Mouse (Mus musculus): ENCODE data around the gene Sfswap. TPM values are rescaled to one million over a fixed set of nuclear protein-coding genes. Genes with fewer than 3 reads are reported as not detected.
"Not testable (repeated sequence)": the region's sequence is repeated elsewhere in the genome, so short reads cannot be mapped to it uniquely, and the experiment has no call there.

Sfswap gene
- 10 to 100 TPM; 32.4 to 47.0 TPM for total RNA-seq (2021)
- long read RNA-seq, experiment 1, transcript Sfswap-201 (18 exons, 3,313 nt) = major isoform, 8 of 21 reads
- long read RNA-seq, experiment 1, partial matches to known transcripts = 5 of 21 reads
- long read RNA-seq, experiment 1, other reads (novel, unspliced or antisense) = 4 of 21 reads
- long read RNA-seq, experiment 2, transcript Sfswap-201 (18 exons, 3,313 nt) = major isoform, 5 of 14 reads
- long read RNA-seq, experiment 2, partial matches to known transcripts = 3 of 14 reads
- long read RNA-seq, experiment 2, other reads (novel, unspliced or antisense) = 5 of 14 reads

DNA sequence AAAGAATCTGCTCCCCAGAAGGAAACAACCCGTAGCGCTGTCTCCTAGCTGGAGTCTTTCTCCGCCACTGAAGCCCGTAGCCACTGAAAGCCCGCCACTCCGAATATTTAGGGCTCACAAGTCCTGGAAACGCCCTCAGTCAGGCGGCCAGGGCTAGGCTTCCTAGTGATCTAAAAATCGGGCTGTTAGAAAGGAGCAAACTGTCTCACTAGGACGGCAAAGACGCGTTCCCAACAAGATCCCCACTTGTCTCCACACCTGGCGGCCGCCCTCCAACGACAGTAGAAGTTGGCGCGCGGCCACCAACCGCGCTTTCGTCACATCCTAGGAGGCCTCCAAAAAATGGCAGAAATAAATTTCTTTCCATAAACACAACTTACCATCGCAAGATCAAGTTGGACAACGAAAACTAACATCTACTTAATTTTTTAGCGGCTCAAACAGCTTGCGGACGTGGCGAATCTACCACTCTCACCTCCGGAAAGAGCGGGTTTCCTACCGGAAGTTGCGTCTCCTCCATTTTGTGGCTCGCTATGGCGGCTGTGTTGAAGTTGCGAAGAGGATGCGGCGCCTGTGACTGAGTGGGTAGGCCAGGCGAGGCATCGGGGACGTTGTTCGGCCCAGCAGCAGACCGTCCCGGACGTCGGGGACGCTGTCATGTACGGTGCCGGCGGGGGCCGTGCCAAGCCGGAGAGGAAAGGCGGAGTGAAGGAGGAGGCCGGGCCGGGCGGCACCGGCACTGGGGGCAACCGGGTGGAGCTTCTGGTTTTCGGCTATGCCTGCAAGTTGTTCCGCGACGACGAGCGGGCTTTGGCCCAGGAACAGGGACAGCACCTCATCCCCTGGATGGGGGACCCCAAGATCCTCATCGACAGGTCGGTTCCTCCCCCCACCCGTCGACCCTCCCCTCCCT is at the start of gene Sfswap:
Gene Sfswap, plus strand, starts transcription at position 500 of the 913 bp plus-strand sequence.
- DNase-seq = peak; percentile 68

DNA sequence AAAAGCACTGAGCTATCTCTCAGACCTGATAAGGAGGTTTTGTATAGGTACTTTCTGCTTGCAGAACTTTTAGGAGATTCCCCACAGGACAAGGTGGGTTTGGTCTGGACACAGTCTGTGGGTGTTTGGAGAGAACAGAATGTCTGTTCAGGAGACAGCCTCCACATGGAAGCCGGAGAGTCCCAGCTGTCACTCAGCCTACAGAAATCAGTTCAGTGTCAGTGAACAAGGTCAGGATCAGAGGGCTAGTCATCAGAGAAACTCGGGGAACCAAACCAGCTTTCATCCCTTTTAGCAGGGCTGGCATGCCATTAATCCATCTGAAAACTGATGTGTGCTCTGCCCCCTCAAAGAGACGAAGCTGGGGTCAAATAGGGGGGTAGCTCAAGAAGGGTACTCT is 48.5 kb upstream of the Sfswap start:
- DNase-seq = no peak

DNA sequence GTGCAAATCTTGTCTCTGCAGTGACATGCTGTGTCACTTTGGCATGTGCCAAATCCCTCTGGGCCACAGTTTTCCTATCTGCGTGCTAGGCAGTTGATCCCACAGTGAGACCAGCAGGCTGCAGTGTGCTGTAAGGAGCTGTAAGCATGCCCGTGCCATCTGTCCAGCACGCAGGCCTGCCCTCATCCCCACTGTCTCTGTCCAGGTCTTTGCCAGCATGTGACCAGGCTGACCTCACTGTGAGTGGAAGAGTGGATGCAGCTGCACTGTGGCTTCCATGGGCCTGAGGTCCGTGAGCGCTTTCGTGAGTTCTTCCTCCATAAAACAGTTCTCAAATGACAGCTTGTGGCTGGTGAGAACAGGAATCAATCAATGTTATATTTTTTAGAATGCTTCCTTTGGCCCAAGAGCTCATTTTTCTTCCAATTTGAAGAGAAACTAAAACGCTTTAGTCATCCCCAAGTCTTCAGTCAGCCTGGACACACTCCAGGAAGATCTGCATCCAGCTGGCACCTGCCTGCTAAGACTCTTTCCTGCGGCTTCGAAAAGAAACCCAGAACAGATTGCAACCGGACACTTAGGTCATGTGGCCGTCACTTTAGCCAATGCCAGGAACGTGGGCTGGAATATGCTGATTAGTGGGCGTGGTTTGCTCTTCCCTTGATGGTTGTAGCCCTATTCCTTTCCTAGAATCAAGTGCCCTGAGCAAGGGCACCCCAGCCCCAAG is 46.1 kb upstream of the Sfswap start:
- DNase-seq = peak; percentile 81

DNA sequence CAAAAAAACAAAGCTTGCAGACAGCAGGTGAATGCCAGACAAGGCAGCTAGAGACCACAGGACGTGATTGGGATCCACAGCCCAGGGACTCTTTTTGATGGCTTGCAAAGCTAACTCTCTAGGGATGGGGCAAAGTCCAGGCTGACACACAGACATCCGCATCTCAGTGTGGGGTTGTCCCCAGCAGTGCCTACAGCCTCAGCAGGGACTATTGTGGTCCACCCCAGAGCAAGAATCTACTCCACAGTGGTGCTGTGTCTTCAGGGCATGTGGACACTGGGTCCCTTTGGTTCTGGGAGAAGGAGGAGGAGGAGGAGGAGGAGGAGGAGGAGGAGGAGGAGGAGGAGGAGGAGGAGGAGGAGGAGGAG is 45.5 kb upstream of the Sfswap start:
- no peak for DNase-seq

DNA sequence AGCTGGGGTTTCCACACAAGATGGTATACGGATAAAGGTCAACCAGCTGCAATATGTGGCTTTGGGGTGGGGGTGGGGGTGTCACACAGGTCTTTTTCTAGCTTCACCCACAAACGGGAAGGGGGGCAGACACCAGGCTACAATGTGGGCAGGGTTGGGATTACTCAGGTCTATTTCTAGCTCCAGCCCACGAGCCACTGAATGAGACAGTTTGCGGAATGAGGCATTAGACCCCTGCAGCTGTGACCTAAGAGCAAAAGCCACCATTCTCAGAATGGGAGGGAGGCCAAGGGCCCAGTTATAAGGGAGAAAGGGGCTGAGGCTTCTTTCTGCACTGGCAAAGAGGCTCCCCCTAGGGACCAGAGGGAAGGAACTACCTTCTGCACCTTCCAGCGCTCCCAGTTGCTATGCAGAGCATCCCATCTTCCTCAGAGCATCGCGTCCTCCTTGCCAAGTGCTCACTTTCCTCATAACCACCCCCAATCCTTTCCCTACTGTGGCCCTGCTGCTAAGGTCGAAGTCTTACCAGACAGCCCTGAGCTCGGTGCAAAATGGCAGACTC is 44.4 kb upstream of the Sfswap start:
- DNase-seq = no peak

DNA sequence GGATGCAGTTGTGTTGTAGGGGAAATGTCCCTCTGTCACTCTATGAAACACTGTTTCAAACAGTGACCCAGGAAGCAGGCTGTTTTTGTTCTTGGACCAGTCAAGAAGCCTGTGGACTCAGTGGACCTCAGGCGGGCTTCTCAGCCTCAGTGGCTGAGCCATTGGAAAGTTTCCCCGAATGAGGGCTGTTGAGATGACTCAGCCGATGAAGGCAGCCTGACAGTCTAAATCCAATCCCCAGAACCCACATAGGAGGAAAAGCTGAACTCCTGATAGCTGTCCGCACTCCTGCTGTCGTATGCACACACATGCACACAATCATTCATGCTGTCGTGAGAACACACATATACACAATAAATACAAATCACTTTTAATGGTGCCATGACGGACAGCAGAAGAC is 42.9 kb upstream of the Sfswap start:
- DNase-seq = no peak

DNA sequence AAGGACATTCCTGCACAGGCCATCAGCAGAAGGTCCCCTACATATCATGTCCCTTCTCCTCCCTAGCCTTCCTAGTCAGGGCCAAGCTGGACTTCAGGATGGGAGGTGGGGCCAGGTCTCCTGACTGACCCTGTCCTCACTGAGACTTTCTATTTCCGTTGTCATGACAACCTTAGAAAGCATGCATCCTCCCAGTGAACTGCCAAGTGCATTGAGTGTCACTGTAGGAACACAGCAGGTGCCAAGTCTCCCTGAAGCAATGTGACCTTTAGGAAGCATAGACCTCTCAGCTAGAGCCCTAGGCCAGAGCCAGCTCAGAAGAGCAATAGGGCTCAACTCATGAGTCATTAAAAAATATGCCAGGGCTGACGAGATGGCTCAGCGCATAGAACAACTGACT is 42.5 kb upstream of the Sfswap start:
- no peak for DNase-seq

DNA sequence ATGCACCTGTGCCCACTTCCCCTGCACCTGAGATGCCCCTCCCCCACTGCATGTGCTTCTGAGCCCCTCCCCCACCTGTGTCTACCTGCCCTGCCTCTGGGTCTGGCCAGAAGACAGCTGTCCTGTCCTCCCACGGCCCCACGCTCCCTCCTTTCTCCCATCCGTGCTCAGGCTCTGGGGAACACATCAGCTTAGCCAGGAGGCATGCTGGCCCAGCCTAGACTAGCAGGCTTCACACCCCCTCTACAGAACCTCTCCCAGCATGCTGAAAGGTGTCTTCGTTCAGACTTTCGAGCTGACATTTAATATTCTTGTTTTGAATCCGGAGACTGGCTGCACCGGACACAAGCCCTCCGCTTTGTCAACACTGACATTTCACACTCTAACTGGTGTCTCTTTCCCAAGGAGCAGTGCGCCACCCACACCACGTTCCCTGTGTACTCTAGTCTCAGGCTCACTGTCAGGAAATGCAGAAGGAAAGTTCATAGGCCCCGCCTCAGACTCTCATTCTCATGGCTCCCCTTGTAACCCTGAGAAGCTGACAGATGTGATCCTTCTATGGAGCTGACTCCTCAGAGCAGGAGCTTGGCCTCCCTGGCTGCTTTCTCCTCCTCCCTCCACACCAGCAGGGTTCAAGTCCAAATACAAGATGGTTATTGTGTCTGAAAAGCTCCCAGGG is 40.1 kb upstream of the Sfswap start:
- no peak for DNase-seq

DNA sequence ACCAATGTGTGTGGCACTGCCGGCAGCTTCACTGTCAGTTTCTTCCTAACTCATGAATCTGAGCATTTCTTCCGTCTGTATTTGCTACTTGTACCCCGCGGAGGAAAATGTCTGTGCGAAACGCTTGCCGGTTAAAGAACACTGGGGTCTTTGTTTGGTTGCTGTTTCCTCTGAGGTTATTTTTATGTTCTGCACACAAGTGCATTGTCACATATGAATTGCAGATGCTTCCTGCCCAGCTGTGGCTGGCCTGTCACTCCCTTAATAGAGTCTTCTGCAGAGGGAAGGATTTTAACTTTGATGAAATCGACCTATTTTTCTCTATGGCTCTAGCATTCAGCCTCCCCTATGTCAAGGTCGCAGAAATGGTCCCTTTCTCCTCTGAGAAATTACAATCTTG is 37.4 kb upstream of the Sfswap start:
- not testable (repeated sequence) for DNase-seq

DNA sequence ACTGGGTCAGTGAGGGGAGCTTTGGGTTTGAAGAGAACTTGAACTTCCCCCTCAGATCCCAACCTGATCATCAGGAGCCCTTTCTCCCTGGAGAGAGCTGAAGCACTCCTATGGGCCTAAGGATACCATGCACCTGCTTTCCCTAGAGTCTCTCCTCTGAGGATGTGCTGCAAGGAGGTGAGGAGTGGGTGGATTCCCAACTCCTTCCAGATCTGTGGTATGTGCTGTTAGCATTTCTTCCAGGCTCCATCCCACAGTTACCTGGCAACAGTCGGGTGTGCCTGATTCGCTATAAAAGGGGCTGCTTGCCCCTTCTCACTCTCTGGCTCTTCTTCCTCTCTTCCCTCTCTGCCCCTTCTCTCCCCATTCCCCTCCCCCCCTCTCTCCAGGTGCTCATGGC is 35.2 kb upstream of the Sfswap start:
- DNase-seq = no peak

DNA sequence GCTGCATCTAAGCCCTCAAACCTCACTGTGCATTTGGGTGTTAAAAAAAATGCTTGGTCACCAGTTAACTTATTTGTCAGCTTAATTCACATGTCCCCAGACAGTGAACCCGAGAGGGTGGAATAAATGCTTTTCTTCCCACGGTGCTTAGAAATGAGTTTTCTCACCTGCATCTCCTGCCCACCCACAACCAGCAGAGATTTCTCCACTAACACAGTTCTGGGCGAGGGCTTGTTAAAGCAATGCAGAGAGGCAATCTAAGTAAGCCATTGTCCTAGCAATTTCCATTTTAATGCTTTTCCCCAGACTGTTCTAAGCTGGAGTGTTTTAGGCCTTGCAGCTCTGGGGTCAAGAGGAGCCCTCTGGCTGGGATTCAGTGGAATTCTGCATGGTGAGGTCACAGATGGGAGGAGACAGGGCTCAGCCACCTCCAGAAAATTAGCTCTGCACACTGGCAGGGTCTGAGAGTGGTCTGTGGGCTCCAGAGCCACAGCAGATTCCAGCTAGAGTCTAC is 25.4 kb upstream of the Sfswap start:
- no peak for DNase-seq

DNA sequence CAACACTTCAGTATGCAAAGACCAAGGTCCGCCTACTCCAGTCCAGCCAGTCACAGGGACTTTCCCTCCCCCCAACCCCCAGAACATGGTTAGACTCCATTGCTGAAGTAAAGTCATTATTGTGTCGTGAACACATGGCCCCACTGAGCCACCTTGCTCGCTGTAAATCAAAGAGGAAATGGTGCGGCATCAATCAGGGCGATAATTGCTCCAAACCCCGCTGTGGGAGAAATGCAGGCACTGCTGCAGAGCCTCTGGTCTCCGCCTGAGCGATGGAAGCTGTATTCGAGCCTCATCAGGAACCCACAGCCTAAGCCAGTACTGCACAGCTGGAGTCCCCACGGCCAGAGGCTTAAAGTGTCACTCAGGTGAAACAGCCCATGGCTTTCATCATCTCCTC is 11.1 kb upstream of the Sfswap start:
- no peak for DNase-seq

DNA sequence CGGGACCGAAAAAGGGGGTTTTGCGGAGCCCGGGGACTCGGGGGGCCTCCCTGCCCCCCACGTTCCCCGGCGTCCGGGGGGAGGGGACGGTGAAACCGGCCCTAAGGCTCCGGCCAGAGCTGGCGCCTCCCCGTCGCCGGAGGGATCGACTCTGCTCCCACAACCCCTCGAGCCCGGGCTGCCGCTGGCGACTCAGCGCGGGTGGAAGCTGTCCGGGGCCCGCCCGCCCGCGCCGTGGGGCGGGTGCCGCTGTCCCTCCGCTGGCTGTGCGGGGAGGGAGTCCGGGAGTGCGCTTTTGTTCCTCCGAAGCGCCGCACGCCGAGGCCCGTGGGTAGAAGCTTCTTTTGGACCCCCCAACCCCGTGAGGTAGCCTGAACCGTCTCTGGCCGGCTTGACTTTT is 650 bp downstream of the Sfswap start:
- DNase-seq = peak; percentile 29

DNA sequence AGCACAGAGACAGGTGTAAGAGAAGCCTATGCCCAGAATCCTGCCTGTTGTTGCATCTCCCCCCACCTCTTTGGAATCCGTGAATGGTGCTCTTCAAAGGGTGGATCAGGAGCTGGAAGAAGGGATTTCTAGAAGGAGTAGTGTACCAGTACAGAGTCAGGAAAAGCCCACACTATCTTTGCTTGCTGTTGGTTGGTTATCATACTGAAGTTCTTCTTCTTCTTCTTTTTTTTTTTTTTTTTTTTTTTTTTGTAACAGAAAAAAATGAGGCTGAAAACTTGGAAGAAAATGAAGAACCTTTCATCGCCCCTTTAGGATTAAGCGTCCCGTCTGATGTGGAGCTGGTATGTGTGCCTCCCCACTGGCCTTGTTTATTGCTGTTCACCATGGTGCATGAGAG is 5.9 kb downstream of the Sfswap start:
- DNase-seq = no peak

DNA sequence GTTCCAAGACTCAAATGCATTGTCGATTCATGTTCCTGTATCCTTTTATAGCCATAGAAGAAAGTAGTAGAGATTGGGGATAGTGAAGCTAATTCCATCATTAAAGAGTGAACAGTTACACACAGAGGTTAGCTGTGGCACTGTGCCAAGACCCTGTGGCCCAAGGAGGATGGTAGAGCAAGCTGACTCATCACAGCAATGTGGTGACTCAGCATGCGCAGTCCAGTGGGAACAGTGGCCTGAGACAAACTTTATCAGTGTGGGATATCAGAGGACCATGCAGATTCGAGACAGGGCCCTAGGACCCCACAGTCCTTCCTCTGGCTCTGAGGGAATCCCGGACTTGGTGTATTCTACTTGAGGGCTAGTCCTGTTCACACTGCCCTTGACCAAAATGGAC is 17.2 kb downstream of the Sfswap start:
- no peak for DNase-seq

DNA sequence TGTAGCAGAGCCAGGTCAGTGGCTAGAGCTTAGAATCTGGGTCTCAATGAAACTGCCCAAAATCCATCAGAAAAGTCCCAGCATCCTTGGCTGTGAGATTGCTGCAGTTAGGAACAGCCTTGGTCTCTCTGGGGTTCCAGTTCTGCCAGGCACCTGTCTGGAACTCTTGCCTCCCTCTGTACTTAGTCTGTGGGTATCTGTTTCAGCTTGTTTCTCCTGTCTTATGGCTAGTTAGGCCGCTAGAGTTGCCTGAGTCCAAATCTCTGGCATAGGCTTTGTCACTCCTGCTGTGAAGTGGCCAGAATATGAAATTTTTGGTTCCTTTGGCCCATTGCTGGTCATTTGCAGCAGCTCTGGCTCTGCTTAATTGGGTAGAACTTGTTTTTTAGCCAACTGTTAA is 17.8 kb downstream of the Sfswap start:
- no peak for DNase-seq

DNA sequence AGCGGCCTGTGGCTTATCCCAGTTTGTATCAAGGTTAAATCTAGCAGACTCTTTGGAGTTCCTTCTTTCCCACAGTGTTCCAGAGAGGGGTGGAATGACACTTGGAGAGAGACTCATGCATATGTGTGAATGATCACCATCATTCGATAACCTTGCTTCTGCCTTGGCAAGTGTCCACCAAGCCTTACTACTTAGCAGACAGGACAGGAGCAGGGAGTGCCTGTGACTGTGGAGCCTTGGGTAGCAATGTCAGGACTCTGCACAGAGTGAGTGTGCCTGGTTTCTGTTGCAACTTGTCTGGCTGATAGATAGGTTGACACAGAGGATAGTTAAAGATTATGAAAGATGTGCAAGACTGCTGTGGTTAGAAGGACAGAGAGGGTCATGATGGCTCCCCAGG is 18.6 kb downstream of the Sfswap start:
- DNase-seq = no peak

DNA sequence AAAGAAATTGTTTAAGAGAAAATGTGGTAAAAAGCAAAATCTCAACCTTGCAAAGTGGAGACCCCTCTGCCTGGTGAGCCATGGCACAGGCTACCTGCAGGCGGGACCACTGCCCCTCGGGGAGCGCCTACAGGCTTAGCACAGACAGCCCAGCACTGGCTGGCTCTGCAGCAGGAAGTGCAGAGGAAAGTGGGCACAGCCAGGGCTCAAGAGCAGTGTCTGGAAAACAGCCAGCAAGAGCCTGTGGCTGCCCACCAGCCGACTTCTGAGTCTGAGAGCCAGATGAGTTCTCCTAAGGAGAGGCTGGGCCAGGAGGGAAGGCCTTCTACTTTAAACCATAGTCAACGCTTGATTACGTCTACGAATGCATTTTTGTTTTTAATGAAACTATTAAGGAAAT is 20.5 kb downstream of the Sfswap start:
- DNase-seq = peak; percentile 31

DNA sequence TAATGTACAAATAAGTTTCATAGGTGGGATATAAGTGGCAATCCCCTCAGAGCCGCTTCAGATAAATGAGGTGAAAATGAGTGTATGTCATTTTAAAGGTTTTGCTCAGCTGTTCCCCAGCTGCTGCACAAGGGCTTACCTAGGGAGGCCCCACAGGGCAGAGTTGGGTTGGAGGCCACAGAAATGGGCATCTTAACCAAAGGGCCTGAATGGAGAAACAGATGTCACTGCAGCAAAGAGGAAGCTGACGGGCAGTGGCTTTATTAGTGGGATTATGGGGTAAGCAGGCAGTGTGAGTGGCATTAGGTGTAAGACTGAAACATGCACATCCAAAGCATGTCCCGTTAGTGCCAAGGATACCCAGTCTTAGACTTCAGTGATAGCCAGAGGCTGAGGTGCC is 20.9 kb downstream of the Sfswap start:
- no peak for DNase-seq

DNA sequence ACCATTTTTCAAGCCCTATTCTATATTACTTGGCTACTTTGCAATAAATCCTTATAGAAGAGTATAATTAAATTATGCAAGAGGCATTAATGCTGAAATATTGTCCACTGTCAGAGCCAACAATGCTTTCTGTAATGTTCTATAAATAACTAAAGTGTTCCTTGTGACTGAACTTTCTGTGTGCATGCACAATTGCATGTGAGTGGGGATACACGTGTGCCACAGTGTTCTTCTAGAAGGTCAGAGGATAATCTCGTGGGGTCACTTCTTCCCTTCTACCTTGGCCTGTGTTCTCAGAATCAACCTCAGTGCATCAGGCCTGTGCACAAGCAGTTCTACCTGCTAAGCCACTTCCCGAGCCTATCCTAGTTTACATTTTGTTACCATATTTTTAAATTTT is 22.1 kb downstream of the Sfswap start:
- no peak for DNase-seq

DNA sequence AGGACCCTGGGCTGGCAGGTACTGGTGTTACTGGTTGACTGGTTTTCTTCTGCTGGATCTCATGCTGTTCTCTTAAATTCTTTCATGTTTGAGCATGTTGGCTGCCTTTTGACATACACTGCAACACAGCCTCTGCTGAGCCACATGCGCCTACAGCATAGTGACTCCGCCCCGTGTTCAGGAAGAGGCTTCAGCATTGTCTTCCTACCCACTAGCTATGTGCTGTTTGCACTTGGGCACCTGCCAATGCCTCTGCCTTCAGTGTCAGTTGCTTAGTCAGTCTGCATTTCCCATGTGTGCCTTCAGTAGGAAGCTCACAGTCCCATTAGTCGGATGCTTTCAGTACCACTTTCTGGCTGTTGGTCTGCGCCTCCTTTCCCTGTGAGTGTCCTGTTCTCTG is 23.7 kb downstream of the Sfswap start:
- DNase-seq = no peak

DNA sequence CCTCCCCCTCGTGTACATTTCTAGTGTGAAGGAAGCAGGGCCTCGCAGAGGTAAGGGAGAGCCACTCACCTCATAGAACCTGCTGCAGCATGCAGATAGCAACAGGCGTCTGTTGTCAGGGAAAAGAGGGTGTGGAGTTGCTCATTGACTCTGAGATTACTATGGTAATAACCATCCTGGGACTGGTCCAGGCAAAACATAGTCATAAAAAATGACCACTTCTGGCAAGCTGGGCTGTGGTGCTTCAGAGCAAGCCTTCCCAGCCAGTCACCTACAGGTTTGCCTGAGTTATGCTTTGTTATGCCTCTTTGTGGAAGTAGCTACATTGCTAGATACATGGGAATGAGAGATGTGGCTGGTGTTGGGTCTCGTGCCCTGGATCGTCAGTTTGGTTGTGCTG is 26.1 kb downstream of the Sfswap start:
- no peak for DNase-seq
